Mouse (Mus musculus): ENCODE measurements around the gene Csnk1d. TPM values are rescaled to one million over a fixed set of nuclear protein-coding genes. Genes with fewer than 3 reads are reported as not detected.

The Csnk1d gene
- polyA plus RNA-seq, 1 experiment from 2014 or later, result 78.9 TPM

GRCm38 (mm10) chr11:120917756-120918155 lies 73.4 kb downstream of the Csnk1d start:
- ATAC-seq (ENCODE audit: low FRiP score, low TSS enrichment), result no peak
- Histone ChIP-seq H3K9ac (ENCODE audit: low read depth, low read length) (no peak overlapping the region), H3K4me3 (ENCODE audit: low read length) (no peak overlapping the region), H3K36me3 (ENCODE audit: control insufficient read depth, insufficient read depth, low read length) (peaks cover 30% of the 10 kb centered on the region), H3K4me1 (ENCODE audit: control insufficient read depth, insufficient read depth, low read length) (no peaks in the 10 kb centered on the region), H3K9me3 (ENCODE audit: control insufficient read depth, low read length) (no peaks in the 10 kb centered on the region), H3K27ac (ENCODE audit: low read depth, low read length) (no peak overlapping the region), H3K4me2 (replicated peaks; ENCODE audit: low read depth, low read length) (no peak overlapping the region), H3K27me3 (ENCODE audit: control insufficient read depth, insufficient read depth, low read length) (no peaks in the 10 kb centered on the region)
- 98% methylated on average over 5 of the region's 5 CpGs for WGBS

- no peaks in the 10 kb centered on the region for H3K9me3 ChIP-seq (ENCODE audit: control insufficient read depth, low read length)
- no peaks in the 10 kb centered on the region for H3K27me3 ChIP-seq (ENCODE audit: control insufficient read depth, insufficient read depth, low read length)
- no peak overlapping the region for H3K9ac ChIP-seq (ENCODE audit: low read depth, low read length)
- H3K4me3 ChIP-seq (ENCODE audit: low read length), result no peak overlapping the region
- H3K4me1 ChIP-seq (ENCODE audit: control insufficient read depth, insufficient read depth, low read length), result no peaks in the 10 kb centered on the region
- H3K27ac ChIP-seq (ENCODE audit: low read depth, low read length), result no peak overlapping the region
- WGBS, result 79% methylated on average over 3 of the region's 3 CpGs
- no peak for ATAC-seq (ENCODE audit: low FRiP score, low TSS enrichment)
- peaks cover 30% of the 10 kb centered on the region; the same call in 1 of the 2 replicates for H3K36me3 ChIP-seq (ENCODE audit: control insufficient read depth, insufficient read depth, low read length)
- H3K4me2 ChIP-seq (replicated peaks; ENCODE audit: low read depth, low read length), result no peak overlapping the region
Measured at GRCm38 (mm10) chr11:120916477-120916876, 74.7 kb downstream of the Csnk1d start.

GRCm38 (mm10) chr11:120913796-120914195 lies 77.3 kb downstream of the Csnk1d start:
- no peaks in the 10 kb centered on the region for H3K27me3 ChIP-seq (ENCODE audit: control insufficient read depth, insufficient read depth, low read length)
- WGBS, result 92% methylated on average over 4 of the region's 4 CpGs
- ATAC-seq (ENCODE audit: low FRiP score, low TSS enrichment), result no peak
- H3K4me3 ChIP-seq (ENCODE audit: low read length), result no peak overlapping the region
- no peak overlapping the region for H3K4me2 ChIP-seq (replicated peaks; ENCODE audit: low read depth, low read length)
- no peaks in the 10 kb centered on the region for H3K4me1 ChIP-seq (ENCODE audit: control insufficient read depth, insufficient read depth, low read length)
- no peaks in the 10 kb centered on the region for H3K9me3 ChIP-seq (ENCODE audit: control insufficient read depth, low read length)
- H3K9ac ChIP-seq (ENCODE audit: low read depth, low read length), result no peak overlapping the region
- no peak overlapping the region for H3K27ac ChIP-seq (ENCODE audit: low read depth, low read length)
- H3K36me3 ChIP-seq (ENCODE audit: control insufficient read depth, insufficient read depth, low read length), result peaks cover 10% of the 10 kb centered on the region; the same call in 1 of the 2 replicates

Other genes starting within 250 kb of the Csnk1d start
- gene Hmga1b, start 228.5 kb downstream of the Csnk1d start, polyA plus RNA-seq (2014; fragmentation: Nextera tagmentation; extraction: Ambion mirVana), result 5.2 and 7.9 TPM in 2 replicates
- 19.3 and 26.2 TPM in 2 replicates for gene Rfng, start 207.1 kb downstream of the Csnk1d start, polyA plus RNA-seq (2014; fragmentation: Nextera tagmentation; extraction: Ambion mirVana)
- gene Gps1, start 207.1 kb downstream of the Csnk1d start, polyA plus RNA-seq (2014; fragmentation: Nextera tagmentation; extraction: Ambion mirVana), result 213 and 239 TPM in 2 replicates
- gene Dus1l, start 194.9 kb downstream of the Csnk1d start, polyA plus RNA-seq (2014; fragmentation: Nextera tagmentation; extraction: Ambion mirVana), result 58.2 and 80.3 TPM in 2 replicates
- 54.9 and 79.9 TPM in 2 replicates for gene Fasn, start 166.8 kb downstream of the Csnk1d start, polyA plus RNA-seq (2014; fragmentation: Nextera tagmentation; extraction: Ambion mirVana)
- gene Ccdc57, start 58.5 kb downstream of the Csnk1d start, polyA plus RNA-seq (2014; fragmentation: Nextera tagmentation; extraction: Ambion mirVana), result 5.0 and 9.2 TPM in 2 replicates
- 21.8 and 21.9 TPM in 2 replicates for gene Slc16a3, start 42.9 kb downstream of the Csnk1d start, polyA plus RNA-seq (2014; fragmentation: Nextera tagmentation; extraction: Ambion mirVana)
- gene Cd7, start 48.1 kb upstream of the Csnk1d start, polyA plus RNA-seq (2014; fragmentation: Nextera tagmentation; extraction: Ambion mirVana), result not detected in 2 replicates
- not detected in 2 replicates for gene Sectm1b, start 72.2 kb upstream of the Csnk1d start, polyA plus RNA-seq (2014; fragmentation: Nextera tagmentation; extraction: Ambion mirVana)
- 0.22 and 0.26 TPM in 2 replicates for gene Sectm1a, start 89.9 kb upstream of the Csnk1d start, polyA plus RNA-seq (2014; fragmentation: Nextera tagmentation; extraction: Ambion mirVana)
- not detected in 2 replicates for gene Tex19.2, start 127.3 kb upstream of the Csnk1d start, polyA plus RNA-seq (2014; fragmentation: Nextera tagmentation; extraction: Ambion mirVana)
- gene Tex19.1, start 154.8 kb upstream of the Csnk1d start, polyA plus RNA-seq (2014; fragmentation: Nextera tagmentation; extraction: Ambion mirVana), result not detected in 2 replicates
- not detected in 2 replicates for gene Uts2r, start 168.9 kb upstream of the Csnk1d start, polyA plus RNA-seq (2014; fragmentation: Nextera tagmentation; extraction: Ambion mirVana)
- 10.1 and 10.3 TPM in 2 replicates for gene Hexdc, start 213.1 kb upstream of the Csnk1d start, polyA plus RNA-seq (2014; fragmentation: Nextera tagmentation; extraction: Ambion mirVana)
- 28.5 and 31.3 TPM in 2 replicates for gene Ogfod3, start 213.4 kb upstream of the Csnk1d start, polyA plus RNA-seq (2014; fragmentation: Nextera tagmentation; extraction: Ambion mirVana)
- gene Cybc1, start 238.0 kb upstream of the Csnk1d start, polyA plus RNA-seq (2014; fragmentation: Nextera tagmentation; extraction: Ambion mirVana), result 24.5 and 33.0 TPM in 2 replicates
- 27.5 and 53.1 TPM in 2 replicates for gene Narf, start 245.9 kb upstream of the Csnk1d start, polyA plus RNA-seq (2014; fragmentation: Nextera tagmentation; extraction: Ambion mirVana)

Data from kidney, embryonic 14.5 days (tissue).